Mouse (Mus musculus): ENCODE results near the gene Ubn2. TPM values are rescaled to one million over a fixed set of nuclear protein-coding genes. Genes with fewer than 3 reads are reported as not detected.

Gene Ubn2
- polyA plus RNA-seq, 1 experiment = 16.6 TPM

DNA sequence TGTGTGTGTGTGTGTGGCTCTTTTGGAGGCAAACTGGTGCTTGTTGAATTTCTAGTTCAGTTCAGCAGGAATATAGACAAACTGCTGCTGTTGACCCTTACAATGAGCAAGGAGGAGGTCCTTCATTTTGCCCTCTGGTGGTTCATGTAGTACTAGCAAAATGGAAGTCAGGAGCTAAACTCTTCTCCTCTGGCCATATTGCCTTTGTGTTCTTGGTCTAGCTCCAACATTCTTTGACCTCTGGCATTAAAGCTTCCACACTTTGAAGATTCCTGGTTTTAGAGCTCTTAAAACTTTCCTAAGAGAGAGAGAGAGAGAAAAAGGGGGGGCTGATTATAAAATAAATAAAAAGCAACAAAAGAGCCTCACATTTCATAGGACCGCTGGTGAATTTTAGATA is 78.3 kb downstream of the Ubn2 start:
- Histone ChIP-seq H3K4me1 (replicated peaks; ENCODE audit: control insufficient read depth, insufficient read depth, low read length) (peaks cover 4% of the 10 kb centered on the region), H3K27me3 (ENCODE audit: control insufficient read depth, insufficient read depth, low read length) (no peaks in the 10 kb centered on the region), H3K27ac (ENCODE audit: control insufficient read depth, insufficient read depth, low read length) (no peak overlapping the region; the same call in 1 of the 2 replicates), H3K4me3 (ENCODE audit: control insufficient read depth, insufficient read depth, low read length) (no peak overlapping the region), H3K36me3 (ENCODE audit: control insufficient read depth, insufficient read depth, low read length) (no peaks in the 10 kb centered on the region)
- TF ChIP-seq CTCF (IDR thresholded peaks at IDR 0.05; ENCODE audit: borderline replicate concordance, control insufficient read depth, extremely low read depth, insufficient read depth, low read length, poor library complexity) = no peak
- no peak for TF ChIP-seq POLR2A (IDR thresholded peaks at IDR 0.05; ENCODE audit: control insufficient read depth, extremely low read depth, insufficient read depth, low read length, poor library complexity)
- 98% methylated on average over 1 of the region's 1 CpGs for WGBS
- DNase-seq = no peak

DNA sequence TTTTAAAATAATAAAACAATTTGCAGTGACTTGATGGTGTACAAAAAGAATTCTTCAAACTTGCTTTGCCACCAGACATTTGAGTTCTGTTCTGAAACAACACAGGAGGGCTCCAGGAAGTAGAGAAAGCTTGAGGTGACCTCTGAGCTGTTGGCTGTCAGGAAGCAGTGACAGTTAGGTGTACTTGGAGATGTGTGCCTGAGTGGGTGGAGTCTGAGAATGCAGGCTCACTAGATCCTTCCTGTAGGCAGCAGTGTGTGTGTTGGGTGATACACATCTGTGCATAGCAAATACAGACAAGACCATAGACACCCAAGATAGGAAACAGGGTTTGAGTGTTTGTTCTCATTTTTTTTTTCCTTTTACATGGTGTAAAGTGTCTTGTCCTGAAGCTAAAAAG is 79.1 kb downstream of the Ubn2 start:
- Histone ChIP-seq H3K4me3 (ENCODE audit: control insufficient read depth, insufficient read depth, low read length) (no peak overlapping the region), H3K27ac (ENCODE audit: control insufficient read depth, insufficient read depth, low read length) (no peak overlapping the region), H3K27me3 (ENCODE audit: control insufficient read depth, insufficient read depth, low read length) (no peaks in the 10 kb centered on the region), H3K4me1 (replicated peaks; ENCODE audit: control insufficient read depth, insufficient read depth, low read length) (peaks cover 4% of the 10 kb centered on the region), H3K36me3 (ENCODE audit: control insufficient read depth, insufficient read depth, low read length) (no peaks in the 10 kb centered on the region)
- no peak for TF ChIP-seq CTCF (IDR thresholded peaks at IDR 0.05; ENCODE audit: borderline replicate concordance, control insufficient read depth, extremely low read depth, insufficient read depth, low read length, poor library complexity)
- no peak for TF ChIP-seq POLR2A (IDR thresholded peaks at IDR 0.05; ENCODE audit: control insufficient read depth, extremely low read depth, insufficient read depth, low read length, poor library complexity)
- peak; percentile 61 for DNase-seq

DNA sequence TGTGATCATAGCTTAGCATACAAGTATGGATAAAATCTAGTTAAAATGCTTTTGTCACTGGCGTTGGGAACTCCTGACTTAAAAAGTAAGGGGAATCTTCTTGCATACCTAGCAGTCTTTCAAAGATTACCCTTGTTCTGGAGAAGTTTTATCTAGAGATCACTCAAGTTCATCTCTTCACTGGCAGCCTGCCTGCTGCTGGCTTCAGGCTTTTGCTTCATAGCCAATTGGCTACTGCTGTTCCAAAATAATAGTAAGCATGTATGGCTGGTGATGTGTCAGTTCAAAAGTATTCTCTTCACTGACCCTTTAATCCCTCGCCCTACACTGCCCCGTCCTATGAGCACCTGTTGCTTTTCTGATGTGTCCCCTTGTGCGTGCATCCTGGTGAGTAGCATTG is 81.5 kb downstream of the Ubn2 start:
- Histone ChIP-seq H3K4me1 (replicated peaks; ENCODE audit: control insufficient read depth, insufficient read depth, low read length) (peaks cover 4% of the 10 kb centered on the region), H3K27me3 (ENCODE audit: control insufficient read depth, insufficient read depth, low read length) (no peaks in the 10 kb centered on the region), H3K27ac (ENCODE audit: control insufficient read depth, insufficient read depth, low read length) (no peak overlapping the region), H3K4me3 (ENCODE audit: control insufficient read depth, insufficient read depth, low read length) (no peak overlapping the region), H3K36me3 (ENCODE audit: control insufficient read depth, insufficient read depth, low read length) (no peaks in the 10 kb centered on the region)
- WGBS = 95% methylated on average over 4 of the region's 4 CpGs
- DNase-seq = no peak
- TF ChIP-seq CTCF (IDR thresholded peaks at IDR 0.05; ENCODE audit: borderline replicate concordance, control insufficient read depth, extremely low read depth, insufficient read depth, low read length, poor library complexity) (no peak), POLR2A (IDR thresholded peaks at IDR 0.05; ENCODE audit: control insufficient read depth, extremely low read depth, insufficient read depth, low read length, poor library complexity) (no peak)

DNA sequence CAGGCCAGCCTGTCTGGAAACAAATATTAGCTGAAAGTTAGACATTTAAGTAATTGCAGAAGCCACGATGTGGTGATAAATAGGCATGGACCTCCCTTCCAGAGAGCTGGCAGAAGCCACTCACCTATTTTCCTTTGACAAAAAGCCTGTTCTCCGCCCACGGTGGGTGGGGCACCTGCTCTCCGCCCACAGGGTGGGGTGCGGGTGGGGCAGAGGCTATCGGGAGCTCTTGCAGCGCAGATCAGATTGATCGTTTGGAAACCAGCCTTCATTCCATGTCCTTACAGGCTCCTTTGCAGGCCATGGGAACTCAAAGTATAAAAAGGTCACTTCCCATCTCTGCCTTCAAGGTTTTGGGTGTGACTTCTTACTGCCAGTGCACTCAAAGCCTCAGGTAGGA is 90.1 kb downstream of the Ubn2 start:
- H3K27me3 ChIP-seq (ENCODE audit: control insufficient read depth, insufficient read depth, low read length) = no peaks in the 10 kb centered on the region
- H3K4me3 ChIP-seq (ENCODE audit: control insufficient read depth, insufficient read depth, low read length) = no peak overlapping the region
- WGBS = 69% methylated on average over 8 of the region's 8 CpGs
- DNase-seq = no peak
- no peak overlapping the region for H3K27ac ChIP-seq (ENCODE audit: control insufficient read depth, insufficient read depth, low read length)
- no peak for TF ChIP-seq POLR2A (IDR thresholded peaks at IDR 0.05; ENCODE audit: control insufficient read depth, extremely low read depth, insufficient read depth, low read length, poor library complexity)
- no peaks in the 10 kb centered on the region for H3K4me1 ChIP-seq (replicated peaks; ENCODE audit: control insufficient read depth, insufficient read depth, low read length)
- H3K36me3 ChIP-seq (ENCODE audit: control insufficient read depth, insufficient read depth, low read length) = no peaks in the 10 kb centered on the region

DNA sequence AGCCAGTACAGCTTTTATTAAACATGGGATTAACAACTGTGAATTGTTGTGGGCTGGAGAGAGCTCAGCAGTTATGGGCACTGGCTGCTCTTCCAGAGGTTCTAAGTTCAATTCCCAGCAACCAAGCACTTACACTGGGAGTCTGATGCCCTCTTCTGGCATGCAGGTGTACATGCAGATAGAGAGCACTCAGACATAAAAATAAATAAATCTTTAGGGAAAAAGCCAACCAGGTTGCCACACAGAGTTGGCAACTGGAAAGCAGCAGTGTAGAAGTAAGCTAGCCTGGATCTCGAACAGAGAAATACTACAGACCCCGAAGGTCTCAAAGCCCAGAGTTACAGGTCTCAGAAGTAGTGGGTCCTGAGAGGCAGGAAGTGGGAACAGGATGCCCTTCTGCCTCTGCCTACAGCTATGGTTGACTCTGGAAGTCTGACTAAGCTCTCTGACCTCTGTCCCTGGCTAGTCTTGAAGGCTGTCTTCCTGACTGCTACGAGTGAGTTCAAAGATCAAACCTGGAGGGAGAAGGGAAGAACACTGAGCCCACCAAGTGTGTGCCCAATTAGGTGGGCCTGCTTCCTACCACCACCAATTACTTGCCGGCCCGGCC is 97.6 kb downstream of the Ubn2 start:
- TF ChIP-seq POLR2A (IDR thresholded peaks at IDR 0.05; ENCODE audit: control insufficient read depth, extremely low read depth, insufficient read depth, low read length, poor library complexity) (no peak), CTCF (IDR thresholded peaks at IDR 0.05; ENCODE audit: borderline replicate concordance, control insufficient read depth, extremely low read depth, insufficient read depth, low read length, poor library complexity) (no peak)
- Histone ChIP-seq H3K27me3 (ENCODE audit: control insufficient read depth, insufficient read depth, low read length) (no peaks in the 10 kb centered on the region), H3K27ac (ENCODE audit: control insufficient read depth, insufficient read depth, low read length) (no peak overlapping the region), H3K4me1 (replicated peaks; ENCODE audit: control insufficient read depth, insufficient read depth, low read length) (peaks cover 3% of the 10 kb centered on the region), H3K4me3 (ENCODE audit: control insufficient read depth, insufficient read depth, low read length) (no peak overlapping the region), H3K36me3 (ENCODE audit: control insufficient read depth, insufficient read depth, low read length) (no peaks in the 10 kb centered on the region)
- DNase-seq = peak; percentile 37
- 36% methylated on average over 5 of the region's 5 CpGs for WGBS

DNA sequence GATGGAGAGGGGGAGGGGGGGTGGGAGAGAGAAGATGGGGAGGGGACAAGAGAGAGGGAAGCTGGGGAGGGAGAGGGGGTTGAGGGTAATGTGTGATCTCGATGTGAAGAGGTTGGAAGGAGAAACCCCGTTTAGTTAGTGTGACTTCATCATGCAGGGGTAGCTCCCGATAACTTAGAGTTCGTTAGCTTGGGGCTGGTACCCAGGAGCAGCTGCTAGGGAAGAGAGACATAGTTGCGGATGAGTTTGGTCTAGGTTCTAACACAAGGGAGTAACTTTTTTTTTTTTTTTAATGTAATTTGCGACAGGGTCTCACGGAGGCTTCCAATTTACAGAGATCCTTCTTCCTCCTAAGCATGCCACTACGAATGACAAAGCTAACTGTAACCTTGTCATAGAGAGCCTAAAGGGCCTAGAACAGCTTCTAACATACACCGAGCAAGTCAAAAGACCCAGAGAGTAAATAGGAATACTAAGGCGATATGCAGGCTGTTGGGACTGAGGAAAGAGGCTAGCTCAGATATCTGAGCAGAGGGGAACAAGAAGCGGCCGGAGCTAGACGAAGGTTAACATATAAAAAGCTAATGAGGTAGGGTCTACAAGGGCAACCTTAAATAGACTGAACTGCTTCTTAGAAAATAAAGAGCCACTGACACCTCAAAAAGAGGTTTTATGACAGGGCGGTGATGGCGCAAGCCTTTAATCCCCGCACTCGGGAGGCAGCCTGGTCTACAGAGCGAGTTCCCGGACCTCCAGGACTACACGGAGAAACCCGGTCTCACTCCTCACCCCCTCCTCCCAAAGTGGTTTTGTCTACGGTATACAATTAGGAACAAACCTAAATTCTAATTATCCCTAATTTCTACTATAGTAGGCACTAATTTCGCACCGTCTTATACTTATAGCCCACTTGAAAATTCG is 99.0 kb downstream of the Ubn2 start:
- Histone ChIP-seq H3K4me3 (ENCODE audit: control insufficient read depth, insufficient read depth, low read length) (peak overlapping the region; percentile 86), H3K27ac (ENCODE audit: control insufficient read depth, insufficient read depth, low read length) (peak overlapping the region; percentile 94), H3K36me3 (ENCODE audit: control insufficient read depth, insufficient read depth, low read length) (no peaks in the 10 kb centered on the region), H3K4me1 (replicated peaks; ENCODE audit: control insufficient read depth, insufficient read depth, low read length) (peaks cover 3% of the 10 kb centered on the region), H3K27me3 (ENCODE audit: control insufficient read depth, insufficient read depth, low read length) (no peaks in the 10 kb centered on the region)
- TF ChIP-seq CTCF (IDR thresholded peaks at IDR 0.05; ENCODE audit: borderline replicate concordance, control insufficient read depth, extremely low read depth, insufficient read depth, low read length, poor library complexity) (no peak), POLR2A (IDR thresholded peaks at IDR 0.05; ENCODE audit: control insufficient read depth, extremely low read depth, insufficient read depth, low read length, poor library complexity) (no peak)
- peak; percentile 51 for DNase-seq
- 5% methylated on average over 25 of the region's 25 CpGs for WGBS
